Mouse (Mus musculus): ENCODE data around the gene Igfbpl1. TPM values are rescaled to one million over a fixed set of nuclear protein-coding genes. Genes with fewer than 3 reads are reported as not detected.

Igfbpl1 gene
- total RNA-seq, 2 experiments from 2014 or later: not detected

GRCm38 (mm10) chr4:45771173-45771572, 55.5 kb downstream of the Igfbpl1 start:
- no peak for DNase-seq (ENCODE audit: low spot score)

GRCm38 (mm10) chr4:45770638-45771033, 56.1 kb downstream of the Igfbpl1 start:
- DNase-seq (ENCODE audit: low spot score): no peak

DNA sequence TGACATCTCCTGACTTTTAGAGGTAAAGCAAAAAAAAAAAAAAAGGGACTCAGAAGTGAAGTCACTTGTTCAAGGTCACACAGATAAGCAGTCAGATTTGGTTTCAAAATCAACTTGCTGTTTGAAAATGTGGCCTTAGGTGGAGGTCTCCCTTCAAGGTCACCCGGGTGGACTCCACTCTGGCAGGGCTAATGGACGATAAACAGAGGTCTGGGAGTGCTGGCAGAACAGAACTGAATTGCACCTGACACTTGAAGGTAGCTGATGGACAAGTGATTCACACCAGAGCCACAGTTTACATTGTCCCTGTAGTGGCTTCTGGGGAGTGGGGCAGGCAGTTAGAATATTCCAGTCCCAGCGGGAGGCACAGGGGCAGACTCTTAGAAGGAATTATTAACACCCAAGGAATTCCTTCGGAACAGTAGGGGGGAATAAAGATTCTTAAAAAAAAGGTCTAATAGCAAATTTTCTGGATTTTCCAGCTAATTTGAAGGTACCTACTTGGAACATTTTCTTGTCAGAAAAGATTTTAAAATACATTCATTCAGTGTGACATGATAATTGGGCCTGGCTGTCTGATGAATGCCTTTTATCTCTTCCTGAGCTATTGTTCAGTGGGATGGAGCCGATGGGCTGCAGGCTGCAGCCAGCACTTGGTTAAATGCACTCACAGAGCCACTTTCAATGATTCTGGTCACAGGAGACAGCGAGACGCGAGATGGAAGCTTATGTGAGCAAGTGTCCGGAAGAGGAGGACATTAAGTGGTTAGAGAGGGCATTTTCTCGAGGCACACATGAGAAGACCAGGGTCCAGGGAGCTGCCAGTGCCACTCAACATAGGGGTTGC, 56.7 kb downstream of the Igfbpl1 start:
- DNase-seq (ENCODE audit: low spot score): no peak

DNA sequence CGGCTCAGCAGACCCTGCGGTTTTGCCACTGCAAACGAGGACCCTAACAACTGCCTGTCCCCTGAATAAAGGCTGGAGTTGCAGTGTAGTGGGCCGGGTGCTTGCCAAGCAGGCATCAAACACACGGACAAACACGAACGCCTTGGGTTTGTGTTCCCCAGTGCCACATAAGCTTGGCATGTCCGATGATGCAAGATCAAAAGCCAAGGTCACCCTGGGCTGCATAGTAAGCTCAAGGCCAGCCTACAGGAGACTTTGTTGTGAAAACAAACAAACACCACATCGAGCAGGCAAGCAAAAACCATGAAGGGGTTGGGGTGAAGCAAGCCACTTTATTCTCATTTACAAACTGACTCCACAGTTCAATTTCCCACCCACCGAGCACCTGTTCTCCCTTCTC, 57.6 kb downstream of the Igfbpl1 start:
- DNase-seq (ENCODE audit: low spot score): no peak

DNA sequence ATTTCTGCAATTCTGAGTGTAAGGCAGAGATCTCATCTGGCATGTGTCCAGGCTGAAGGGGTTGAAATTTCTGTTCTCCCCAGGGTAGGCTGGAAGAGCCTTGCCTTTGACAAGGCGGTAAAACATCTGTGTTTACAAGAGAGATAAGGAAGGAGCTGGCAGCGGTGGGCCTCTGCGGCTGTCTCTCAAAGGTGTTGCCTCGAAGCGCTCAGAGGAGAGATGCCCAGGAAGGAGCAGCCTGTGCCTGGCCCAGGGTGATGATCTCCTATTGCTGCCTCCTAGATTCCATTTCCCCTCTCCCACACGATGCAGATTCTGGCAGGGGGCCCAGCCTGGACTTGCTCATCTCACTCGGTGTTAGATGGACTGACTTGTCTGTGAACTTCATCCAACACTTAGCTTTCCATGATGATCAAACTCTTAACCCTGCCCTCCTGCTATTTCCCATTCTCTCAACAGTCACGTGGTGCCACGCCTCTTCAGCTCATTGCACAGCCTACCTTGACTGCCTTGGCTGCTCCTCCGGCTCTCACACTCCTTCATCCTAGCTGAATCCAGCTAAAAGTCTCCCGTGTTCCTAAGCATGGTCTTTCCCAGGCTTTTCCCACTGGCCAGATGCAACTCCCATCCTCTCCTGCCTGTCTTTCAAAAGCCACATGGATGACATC, 58.7 kb downstream of the Igfbpl1 start:
- DNase-seq (ENCODE audit: low spot score): no peak

DNA sequence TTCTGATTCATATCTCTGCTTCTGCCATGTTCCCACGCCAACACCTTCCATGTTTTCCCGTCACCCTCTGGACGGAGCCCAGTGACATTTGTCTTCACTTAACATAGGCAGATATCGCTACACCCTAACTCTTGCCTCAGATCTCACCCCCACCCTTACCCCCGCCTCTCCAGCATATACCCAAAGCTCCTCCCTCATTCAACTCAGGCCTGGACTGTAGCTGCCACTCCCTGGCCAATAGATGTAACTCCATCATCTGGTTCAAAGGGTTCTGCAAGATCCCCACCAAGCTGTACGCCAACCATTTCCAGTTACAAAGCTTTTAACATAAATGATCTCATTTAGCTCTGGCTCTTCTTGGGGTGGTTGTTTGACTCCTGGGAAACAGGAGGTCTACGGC, 59.9 kb downstream of the Igfbpl1 start:
- DNase-seq (ENCODE audit: low spot score): no peak

DNA sequence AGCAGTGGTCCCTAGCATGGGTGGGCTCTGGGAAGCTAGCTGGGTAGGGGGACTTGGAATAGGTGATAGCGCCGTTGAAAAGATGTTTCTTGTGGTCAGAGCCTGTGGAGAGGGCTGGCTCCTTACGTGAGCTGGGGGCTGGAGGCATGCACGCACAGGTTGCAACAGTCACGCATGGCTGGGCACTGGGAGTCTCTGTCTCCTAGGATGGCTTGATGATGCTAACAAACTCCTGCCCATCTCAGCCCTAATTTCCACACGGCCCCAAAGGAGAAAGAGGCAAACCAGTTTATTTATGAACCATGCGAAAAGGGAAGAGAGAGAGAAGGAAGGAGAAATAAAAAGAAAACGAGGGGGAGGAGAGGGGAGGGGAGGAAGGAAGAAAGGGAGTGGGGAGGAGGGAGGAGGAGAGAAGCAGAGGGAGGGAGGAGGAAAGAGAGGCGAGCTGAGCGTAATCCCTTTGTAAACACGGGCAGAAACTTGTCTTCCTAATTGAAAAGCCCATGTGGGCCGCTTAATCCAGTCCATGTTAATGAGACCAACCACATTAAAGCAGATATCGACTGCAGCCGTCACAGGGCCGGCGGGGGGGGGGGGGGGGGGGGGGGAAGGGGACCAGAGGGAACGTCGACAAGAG, 61.0 kb downstream of the Igfbpl1 start:
- DNase-seq (ENCODE audit: low spot score): no peak

DNA sequence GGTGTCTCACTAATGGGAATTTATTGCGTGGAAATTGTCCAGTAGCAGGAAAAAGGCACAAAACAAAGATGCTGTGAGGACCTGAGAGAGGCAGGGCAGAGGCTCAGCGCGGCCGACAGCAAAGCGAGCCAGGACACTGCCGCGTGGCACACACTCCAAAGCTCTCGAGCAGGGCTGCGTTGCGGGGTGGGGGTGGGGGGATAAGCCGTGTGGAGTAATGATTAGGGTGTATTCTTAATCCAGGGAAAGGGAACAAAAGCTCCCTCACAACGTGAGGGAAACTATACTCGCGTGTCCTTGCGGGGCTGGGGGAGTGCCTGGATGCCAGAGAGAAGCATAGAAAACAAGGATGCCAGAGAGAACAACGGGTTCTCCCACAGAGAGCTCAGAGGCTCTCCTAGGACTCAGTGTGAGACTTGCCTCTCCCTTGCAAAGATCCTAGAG, 61.6 kb downstream of the Igfbpl1 start:
- no peak for DNase-seq (ENCODE audit: low spot score)

DNA sequence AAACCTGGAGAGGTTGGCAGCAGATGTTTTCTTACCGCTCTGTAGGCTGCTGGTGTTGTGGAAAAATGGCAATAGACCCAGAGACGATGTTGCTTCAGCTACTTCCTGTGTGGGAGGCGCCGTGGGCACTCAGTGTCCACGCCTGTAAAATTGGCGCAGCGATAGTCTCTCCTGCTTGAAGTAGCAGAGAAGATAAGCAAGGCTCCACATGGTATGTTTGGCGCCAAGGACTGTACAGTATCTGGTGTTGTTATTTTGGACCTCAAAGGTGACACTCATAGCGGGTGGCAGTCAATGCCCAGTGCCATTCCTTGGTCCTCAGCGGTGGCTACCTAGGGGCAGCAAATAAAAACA, 62.6 kb downstream of the Igfbpl1 start:
- no peak for DNase-seq (ENCODE audit: low spot score)

DNA sequence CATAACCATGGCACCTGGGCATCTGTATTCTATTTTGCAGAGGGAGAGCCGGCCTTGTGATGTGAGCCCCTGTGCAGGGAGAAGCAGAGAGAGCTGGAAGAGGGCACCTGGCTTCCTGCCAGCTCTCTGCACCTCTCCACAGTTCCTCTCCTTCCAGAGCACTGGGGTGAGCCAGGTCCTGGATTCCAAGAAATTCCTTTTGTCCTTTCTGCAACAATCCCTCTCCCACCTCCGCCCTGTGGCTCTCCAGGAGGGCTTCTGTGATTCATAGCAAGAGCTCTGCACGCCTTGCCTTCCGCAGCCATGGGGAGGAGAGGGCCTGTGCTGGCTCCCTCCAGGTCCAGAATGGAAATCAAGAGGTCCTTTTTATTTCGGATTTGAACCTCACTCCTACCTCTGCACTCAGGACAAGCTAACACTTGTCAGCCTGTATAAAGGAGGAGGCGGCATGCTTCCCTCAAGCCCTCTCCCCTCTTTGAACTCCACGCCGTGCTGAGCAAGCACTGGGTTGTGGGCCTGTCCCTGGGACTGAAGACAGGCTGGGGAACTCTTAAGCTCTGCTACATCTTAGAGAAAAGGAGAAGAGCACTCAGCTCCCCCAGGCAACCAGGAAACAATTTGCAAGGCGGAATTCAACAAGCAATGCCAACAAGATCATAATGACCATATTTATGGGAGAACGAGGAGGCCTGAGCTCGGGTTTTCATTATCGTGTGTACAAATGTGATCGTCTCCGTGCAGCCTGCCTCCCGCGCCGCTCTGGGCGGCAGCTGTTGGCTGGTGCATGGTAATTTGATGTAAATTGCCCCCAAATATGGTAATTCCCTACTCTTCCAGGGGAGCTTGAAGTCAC, 63.2 kb downstream of the Igfbpl1 start:
- DNase-seq (ENCODE audit: low spot score): no peak

DNA sequence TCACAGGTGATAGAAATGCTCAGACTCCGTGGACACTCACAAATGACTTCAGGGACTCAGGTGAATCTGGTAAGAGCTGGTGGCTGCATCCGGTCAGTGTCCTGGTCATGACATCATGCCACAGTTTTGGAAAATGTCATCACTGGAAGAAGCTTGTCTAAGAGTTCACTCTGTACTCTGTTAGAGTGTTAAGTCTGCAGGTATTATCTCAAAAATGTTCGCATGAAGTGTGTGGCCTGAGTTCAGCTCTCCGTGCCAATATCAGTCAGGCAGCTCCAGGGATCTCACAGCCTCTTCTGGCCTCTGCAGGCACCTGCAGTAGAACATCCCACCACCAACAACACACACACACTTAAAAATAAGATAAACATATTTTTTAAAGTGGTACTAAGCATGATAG, 64.1 kb downstream of the Igfbpl1 start:
- no peak for DNase-seq (ENCODE audit: low spot score)

Other genes starting within 250 kb of the Igfbpl1 start
- gene Aldh1b1, start 27.9 kb downstream of the Igfbpl1 start, total RNA-seq (2021): under 1 TPM; 0.50 to 0.64 TPM
- gene Stra6l, start 21.7 kb upstream of the Igfbpl1 start, total RNA-seq (2021): not detected
- not detected for gene Ccdc180, start 63.4 kb upstream of the Igfbpl1 start, total RNA-seq (2021)
- 1 to 10 TPM; 7.3 to 9.7 TPM for gene Tdrd7, start 138.4 kb upstream of the Igfbpl1 start, total RNA-seq (2021)
- gene Tmod1, start 212.0 kb upstream of the Igfbpl1 start, total RNA-seq (2021): 100 to 1,000 TPM; 163 to 194 TPM